Mouse (Mus musculus): Measurements from ENCODE around the gene Ralgds.
"Not testable (repeated sequence)": the region's sequence is repeated elsewhere in the genome, so short reads cannot be mapped to it uniquely, and the experiment has no call there.

The Ralgds gene

DNA sequence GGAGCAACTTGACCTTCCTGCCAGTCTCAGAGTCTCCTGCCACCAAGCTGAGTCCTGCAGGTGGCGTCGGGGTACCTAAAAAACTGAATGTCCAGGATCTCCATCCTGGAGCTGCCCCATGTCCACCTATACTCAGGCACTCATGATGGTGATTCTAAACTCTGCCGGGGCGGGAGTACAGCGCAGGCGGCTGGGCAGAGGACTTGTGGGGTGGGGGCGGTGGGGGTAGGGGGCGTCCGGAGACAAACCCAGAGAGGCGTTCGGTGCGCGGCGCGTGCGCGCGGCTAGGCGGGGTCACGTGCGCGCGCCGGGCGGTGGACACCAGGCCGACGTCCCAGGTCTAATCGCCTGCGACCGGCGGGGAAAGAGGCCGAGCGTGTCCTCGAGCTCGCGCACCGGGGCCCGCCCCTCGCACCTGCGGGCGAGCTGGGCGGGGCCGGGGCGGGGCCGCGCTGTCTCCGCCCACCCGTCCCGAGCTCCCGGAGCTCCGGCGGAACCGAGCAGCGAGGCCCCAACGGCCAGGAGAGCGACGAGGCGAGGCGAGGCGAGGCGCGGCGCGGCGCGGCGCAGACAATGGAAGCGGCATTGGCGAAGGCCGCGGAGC, at the start of gene Ralgds:
Gene Ralgds, plus strand, starts transcription at position 328 of the 604 bp plus-strand sequence.
- DNase-seq (ENCODE audit: low read depth, low spot score) = peak; percentile 67

DNA sequence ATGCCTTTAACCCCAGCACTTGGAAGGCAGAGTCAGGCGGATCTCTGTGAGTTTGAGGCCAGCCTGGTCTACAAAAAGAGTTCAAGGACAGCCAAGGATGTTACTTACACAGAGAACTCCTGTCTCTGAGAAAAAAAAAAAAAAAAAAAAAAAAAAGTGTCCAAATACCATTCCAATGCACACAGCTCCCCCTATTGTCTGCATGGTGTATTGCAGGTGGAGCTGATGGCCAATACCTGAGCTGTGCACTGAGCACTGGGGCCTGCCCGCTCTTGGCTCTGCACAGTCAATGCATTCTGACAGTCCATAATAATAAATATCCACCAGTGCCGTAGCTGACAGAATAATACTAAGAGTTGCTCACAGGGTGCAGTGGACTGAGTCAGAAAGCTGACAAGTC, 49.0 kb upstream of the Ralgds start:
- DNase-seq (ENCODE audit: low read depth, low spot score) = no peak

DNA sequence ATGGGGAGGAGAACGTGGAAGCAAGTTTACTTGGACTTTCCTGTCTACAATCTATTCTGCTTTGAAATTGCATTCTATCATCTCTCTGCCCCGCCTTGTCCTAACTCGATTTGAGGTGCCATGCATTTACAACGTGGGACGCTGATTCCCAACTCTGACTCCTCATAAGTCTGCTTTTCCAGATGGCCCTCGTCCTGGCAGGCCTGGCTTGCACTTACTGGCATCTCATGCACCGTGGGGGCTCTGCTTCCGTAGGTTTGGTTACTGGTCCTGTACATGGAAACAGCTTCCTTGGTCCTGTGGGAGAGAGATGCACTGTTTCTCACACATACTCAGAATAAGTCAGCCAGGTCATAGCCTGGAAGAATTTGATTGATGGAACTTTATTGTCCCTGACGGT, 48.0 kb upstream of the Ralgds start:
- no peak for DNase-seq (ENCODE audit: low read depth, low spot score)

DNA sequence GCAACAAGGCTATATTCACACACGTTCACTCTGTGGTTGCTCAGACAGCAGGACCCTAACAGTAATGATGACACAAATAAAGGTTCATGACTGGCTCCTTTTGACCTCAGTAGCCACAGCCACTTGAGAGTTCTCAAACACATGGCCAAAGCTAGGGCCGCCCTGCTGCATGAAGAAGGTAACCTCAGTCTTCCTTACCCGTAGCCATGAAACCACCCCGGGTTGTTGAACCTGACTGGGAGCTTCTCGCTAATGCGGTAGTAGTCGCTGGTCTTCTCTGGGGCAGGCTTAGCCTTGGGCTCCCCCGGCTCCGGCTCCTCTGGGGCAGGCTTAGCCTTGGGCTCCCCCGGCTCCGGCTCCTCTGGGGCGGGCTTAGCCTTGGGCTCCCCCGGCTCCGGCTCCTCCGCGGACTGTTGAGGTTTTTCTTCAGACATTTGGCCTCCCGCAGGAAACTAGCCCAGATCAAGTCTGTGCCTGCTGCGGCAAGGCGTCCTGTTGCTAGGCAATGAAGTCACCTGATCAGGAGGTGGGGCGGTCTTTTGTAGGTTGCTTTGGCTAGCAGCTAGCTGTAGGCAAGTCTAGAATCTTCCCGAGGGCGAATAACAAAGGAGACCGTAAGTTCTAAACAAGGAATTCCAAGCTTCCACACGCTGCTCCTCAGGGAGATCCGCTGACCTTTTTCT, 46.9 kb upstream of the Ralgds start, which contains the start of gene 1700007K13Rik:
Gene 1700007K13Rik, minus strand, starts transcription at position 497 of the 683 bp plus-strand sequence.
- DNase-seq (ENCODE audit: low read depth, low spot score) = peak; percentile 57

DNA sequence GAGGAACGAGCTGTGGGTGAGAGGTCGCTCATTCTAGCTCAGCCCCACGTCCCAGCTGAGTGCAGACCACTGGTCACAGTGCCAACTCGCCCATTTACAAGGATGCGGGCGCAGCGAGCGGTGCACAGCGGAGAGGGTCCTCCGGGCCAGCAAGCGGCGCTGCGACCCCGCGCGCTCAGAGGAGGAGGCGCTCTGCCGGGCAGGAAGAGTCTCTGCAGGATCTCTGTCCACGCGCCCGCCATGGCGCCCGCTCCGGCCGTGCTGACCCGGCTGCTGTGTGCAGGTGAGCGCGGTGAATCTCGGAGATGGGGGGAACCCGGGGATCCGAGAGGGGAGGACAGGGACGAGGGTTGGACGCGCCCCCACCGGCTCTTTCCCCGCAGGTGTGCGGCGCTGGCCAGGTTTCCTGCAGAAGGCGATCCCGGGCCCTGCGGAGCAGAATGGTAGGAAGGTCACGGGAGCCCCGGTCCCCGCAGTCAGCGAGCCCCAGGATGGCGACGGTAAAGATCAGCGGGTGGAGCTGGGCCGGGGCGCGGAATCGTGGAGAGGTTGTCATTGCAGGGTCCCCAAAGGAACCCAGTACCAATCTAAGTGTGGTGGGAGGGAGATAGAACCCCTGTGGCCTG, 45.0 kb upstream of the Ralgds start, which contains the start of gene Mrps2:
Gene Mrps2, plus strand, starts transcription at position 207 of the 626 bp plus-strand sequence.
- peak; percentile 64 for DNase-seq (ENCODE audit: low read depth, low spot score)

DNA sequence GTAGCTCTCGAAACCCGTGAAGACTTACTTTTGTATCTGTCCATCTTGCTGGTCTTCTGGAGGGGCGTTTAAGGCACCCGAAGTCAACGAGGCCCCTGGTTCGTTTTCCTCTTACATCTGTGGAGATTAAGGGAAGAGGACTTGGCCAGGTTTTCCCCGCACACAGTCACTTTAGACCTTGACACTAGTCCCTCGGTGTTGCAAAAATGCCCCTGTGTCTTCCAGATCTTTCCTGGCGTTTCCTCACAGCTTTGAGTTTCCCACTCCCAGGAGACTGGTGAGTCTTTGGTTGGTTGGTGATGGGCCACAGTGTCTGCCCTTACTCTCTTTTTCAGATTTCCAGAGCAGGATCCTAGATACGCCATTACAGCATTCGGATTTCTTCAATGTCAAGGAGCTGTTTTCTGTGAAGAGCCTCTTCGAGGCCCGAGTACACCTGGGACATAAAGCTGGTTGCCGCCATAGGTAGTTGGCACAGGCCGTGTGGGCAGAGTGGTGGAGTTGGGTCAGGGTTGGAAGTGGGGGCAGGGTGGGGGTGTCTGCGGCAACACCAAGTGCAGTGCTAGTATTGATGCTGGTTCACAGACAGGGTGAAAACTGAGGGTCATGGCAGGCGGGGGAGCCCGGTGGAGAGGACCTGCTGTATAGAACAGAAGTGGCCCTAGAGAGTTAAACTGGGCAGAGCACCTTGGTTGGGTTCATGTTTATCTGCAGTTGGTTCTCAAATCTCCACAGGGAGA, 44.3 kb upstream of the Ralgds start:
- no peak for DNase-seq (ENCODE audit: low read depth, low spot score)

DNA sequence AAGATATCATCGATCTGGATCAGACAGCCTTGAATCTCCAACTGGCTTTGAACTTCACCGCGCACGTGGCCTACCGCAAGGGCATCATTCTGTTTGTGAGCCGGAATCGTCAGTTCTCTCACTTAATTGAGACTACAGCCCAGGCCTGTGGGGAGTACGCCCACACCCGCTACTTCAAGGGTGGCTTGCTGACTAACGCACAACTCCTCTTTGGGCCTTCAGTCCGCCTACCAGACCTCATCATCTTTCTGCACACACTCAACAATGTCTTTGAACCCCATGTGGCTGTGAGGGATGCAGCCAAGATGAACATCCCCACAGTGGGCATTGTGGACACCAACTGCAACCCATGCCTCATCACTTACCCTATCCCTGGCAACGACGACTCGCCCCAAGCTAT, 43.5 kb upstream of the Ralgds start:
- no peak for DNase-seq (ENCODE audit: low read depth, low spot score)

DNA sequence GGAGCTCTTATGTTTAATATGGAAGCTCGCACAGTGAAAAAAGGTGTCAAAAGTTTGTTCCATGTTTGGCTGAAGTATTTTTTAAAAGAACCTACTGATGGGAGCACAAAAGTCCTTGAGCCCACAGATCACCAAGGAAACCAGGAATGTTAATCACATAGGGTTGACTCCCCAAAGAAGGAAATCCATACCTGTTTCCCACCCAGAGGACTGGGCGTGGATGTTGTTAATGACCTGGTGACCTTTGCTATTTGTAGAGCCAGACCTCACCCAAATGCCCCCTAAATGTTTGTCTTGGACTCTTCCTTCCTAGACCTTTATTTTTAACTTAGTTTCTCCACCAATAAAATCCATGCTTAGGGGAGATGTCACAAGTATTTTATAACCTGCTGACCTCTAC, 42.3 kb upstream of the Ralgds start:
- DNase-seq (ENCODE audit: low read depth, low spot score) = no peak

DNA sequence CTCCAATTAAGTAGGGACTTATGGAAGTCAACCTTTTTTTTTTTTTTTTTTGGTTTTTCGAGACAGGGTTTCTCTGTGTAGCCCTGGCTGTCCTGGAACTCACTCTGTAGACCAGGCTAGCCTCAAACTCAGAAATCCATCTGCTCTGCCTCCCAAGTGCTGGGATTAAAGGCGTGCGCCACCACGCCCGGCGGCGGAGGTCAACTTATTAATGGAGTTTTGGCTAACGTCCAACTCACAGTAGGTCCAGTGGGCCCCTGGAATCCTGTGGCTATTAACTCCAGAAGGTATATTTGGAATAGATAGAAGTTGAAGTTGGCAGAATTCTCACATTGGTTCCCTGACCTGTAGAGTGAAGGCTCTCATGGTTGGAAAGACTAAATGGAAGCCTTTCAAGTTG, 40.9 kb upstream of the Ralgds start:
- not testable (repeated sequence) for DNase-seq (ENCODE audit: low read depth, low spot score)

DNA sequence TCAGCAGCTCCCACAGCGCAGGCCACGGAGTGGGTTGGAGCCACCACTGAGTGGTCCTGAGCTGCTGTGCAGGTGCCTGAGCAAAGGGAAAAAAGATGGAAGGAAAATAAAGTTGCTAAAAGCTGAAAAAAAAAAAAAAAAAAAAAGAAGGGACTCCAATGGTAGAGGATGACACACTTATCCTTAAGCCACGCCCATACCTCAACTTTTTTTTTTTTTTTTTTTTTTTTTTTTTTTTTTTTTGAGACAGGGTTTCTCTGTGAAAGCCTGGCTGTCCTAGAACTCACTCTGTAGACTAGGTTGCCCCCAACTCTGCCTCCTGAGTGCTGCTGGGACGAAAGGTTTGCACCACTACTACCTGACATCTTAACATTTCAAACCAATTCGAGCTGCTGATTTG, 34.9 kb upstream of the Ralgds start:
- not testable (repeated sequence) for DNase-seq (ENCODE audit: low read depth, low spot score)

DNA sequence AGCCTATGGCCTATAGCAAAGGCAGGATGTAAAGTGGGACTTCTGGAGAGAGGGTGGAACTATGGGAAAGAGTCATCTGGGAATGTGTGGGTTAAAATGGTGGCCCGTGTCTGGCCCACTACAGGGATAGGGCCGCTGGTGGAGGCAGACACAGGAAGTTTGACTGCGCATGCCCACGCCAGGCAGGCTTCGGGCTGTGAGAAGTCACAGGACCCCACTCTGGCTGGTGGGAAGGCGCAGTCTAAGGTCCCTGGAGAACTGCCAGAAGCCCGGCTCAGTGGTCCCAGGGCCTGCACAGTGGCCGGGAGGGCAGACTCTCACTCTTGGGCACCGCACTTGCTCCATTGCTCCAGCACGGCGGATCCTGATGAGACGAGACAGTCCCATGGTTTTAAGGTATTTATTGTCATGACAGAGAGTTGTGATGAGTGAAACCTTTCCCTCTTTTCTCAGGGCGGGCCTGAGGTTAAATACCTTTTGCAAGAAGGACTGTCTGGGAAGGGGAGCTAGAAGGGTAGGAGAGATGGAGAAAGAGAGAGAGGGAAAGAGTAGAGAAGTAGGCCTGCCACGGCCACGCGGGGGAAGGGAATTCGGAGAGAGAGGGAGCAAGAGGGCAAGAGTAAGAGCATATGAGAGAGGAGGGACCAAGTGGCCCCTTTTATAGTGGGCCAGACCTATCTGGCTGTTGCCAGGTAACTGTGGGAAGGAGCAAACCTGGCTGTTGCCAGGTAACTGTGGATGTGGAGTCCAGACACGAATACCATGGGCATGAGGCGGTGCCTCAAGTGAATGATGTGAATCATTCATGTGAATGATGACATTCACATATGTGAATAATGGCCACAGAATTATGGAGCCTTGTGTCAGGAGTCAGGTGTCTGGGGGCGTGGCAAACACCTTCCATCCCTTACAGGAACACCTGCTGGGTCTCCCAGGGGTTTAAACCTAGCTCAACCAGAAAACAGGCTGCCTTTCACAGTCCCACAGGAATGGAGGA, 33.4 kb upstream of the Ralgds start:
- DNase-seq (ENCODE audit: low read depth, low spot score) = no peak

DNA sequence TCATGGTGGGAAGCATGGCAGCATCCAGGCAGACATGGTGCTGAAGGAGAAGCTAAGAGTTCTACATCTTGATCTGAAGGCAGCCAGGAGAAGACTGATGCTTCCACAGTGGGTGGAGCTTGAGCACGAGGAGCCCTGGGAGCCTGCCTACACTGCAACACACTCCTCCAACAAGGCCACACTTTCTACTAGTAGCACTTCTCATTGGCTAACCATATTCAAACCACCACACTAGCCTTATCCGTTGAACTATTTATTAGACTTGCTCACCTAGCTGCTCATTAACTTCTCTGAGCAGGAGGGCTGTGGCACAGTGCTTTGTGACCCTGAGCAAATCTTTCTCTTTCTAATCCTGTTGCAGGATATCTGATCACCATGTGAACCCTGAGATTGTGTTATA, 29.1 kb upstream of the Ralgds start:
- DNase-seq (ENCODE audit: low read depth, low spot score) = no peak

DNA sequence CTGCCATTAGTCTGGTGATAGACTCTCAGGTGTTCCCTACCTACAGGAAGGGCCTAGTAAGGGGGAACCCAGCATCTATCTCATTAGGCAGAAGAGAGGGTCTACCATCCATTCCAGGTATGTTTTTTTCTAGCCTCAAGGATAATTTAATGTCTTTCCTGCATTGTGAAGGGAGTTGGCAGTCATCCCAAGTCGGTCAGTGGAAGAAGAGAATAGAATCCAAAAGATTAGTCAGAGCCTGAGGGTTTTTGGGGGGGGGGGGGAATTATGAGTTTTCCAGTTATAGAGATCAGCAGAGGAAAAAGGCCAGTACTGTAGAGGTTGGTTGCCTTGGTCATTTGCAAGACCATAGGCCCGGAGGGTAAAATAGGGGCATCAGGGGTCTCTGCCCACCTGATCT, 18.4 kb upstream of the Ralgds start:
- DNase-seq (ENCODE audit: low read depth, low spot score) = no peak

DNA sequence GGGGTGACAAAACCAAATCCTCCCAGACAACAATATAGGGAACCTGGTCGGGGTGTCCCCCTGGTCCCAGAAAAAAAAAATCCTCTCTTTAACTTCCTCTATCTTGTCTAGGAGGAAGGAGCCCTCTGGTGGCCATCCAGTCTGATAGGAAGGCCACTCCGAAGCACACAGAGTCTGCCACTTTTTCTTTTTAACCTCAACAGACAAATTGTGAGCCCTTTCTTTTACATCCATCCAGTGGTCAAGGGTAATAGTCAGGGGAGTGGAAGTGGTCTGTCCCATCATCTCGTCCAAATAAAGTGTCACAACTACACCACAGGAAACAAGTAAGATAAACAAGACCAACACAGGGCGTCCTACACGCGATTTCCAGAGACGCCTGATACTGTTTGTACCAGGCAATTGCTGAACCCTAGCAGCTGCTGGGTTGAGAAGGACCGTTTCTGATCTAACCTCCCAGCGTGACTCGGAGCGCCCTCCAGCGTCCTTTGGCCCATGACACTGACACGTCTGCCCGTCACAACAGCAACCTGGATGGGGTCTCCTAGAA, 17.6 kb upstream of the Ralgds start:
- no peak for DNase-seq (ENCODE audit: low read depth, low spot score)

DNA sequence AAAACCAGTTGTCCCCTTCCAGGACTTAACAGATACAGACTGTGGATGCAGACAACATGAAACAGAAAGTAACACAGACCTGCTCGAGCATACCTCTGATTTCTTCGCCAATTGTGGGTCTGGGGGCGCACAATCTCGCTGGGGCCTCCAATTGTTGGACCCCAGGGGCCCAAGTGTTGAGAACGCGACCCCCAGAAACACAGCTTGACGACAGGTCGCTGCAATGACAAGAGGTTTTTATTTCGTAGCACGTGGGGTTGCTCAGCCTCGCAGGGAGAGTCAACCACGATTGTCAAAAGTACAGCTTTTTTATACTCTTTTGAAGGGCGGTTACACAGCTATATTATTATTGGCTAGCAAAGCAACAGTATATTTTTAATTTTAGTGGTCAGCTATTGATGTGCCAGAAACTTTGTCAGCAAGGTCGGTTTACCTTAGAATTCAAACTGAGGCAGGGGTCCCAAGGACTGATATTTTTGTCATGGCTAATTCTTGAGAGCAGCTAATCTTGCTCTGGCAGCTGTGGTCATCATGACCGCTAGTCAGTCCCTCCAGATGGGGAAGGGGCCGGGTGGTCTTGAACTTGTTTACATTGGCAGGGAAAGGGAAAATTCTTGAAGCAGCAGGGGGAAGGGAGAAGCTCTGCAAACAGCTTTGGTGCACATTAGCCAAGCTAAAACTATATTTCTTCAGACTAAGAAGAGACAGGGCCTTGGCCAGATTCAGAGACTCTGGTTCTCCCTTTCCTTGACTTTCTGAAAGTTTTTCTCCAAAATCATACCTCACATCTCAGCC, 16.9 kb upstream of the Ralgds start:
- DNase-seq (ENCODE audit: low read depth, low spot score) = no peak

DNA sequence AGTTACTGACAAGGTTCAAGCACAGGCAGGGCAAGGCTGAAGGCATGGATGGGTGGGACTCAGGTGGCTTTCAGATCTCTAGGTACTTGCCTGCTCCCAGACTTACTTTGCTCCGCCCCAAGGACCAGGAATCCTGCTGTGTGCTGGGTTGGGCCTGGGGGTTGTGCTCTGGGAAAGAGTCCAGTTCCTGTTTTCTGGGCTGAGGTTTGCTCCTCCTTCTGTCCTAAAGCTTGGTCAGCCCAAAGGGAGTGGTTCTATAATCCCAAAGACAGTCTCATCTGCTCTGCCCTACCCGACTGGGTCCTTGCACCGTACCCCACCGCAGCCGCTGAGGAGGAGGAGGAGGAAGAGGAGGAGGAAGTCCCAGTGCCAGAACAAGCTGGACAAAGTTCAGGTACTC, 16.3 kb upstream of the Ralgds start, which contains the start of gene Gbgt1:
Gene Gbgt1, plus strand, starts transcription at position 221 of the 400 bp plus-strand sequence.
- DNase-seq (ENCODE audit: low read depth, low spot score) = no peak

DNA sequence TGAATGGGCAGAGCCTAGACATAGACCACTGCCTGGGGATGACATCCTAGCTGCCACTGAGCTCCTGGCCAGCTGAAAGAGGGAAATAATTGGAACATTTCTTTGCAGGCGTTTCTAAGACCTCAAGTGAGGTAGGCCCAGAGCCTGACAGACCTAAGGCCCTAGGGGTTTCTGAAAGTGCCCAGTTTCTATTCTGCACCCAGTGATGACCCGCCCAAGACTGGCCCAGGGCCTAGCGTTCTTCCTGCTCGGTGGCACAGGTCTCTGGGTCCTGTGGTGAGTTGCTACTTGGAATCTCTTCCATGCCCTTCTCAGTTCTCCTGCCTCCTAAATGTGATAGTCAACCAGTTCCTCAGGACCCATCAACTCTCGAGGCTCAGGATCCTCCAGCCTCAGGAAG, 15.4 kb upstream of the Ralgds start:
- no peak for DNase-seq (ENCODE audit: low read depth, low spot score)

DNA sequence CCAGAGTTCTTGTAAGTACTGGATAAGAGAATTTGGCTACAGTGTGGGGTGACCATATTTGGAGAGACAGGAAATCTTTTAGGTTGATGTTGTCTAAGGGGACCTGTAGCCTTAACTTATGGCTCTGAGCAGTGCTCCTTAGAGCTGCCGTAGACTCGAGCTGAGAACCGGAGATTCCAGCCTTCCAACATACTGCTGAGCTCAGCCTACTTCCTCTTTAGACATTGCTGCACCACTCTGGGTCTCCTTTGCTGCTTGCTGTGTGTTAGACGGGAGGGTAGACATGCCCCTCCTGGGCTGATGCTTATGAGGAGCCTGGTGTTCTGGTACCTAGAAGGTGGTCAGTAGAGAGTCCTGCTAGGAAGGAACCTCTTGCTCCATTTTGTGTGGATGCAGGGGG, 14.5 kb upstream of the Ralgds start:
- DNase-seq (ENCODE audit: low read depth, low spot score) = no peak

DNA sequence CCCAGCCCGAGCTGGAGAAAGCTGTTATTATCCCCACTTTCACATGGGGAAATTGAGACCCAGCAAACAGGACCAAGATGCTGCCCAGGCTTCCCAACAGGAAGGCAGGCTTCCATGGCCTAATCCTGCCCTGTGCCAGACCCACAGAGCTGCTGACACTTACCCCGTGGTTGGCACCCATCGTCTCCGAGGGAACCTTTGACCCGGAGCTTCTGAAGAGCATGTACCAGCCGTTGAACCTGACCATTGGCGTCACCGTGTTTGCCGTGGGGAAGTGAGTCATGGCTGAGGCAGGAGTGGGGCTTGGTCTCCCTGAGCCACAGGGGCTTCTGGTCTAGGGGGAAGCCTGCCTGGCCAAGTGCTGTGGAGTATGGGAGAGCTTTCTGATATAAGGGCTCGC, 9.9 kb upstream of the Ralgds start:
- no peak for DNase-seq (ENCODE audit: low read depth, low spot score)

DNA sequence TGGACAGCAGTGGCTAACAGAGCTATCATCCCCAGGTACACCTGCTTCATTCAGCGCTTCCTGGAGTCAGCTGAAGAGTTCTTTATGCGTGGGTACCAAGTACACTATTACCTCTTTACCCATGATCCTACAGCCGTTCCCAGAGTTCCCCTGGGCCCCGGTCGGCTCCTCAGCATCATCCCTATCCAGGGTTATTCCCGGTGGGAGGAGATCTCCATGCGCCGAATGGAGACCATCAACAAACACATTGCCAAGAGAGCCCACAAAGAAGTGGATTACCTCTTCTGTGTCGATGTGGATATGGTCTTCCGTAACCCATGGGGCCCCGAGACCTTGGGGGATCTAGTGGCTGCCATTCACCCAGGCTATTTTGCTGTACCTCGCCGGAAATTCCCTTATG, 8.2 kb upstream of the Ralgds start:
- DNase-seq (ENCODE audit: low read depth, low spot score) = no peak
